Mouse (Mus musculus): Measurements from ENCODE around the gene Pgr15l.

Pgr15l gene

DNA sequence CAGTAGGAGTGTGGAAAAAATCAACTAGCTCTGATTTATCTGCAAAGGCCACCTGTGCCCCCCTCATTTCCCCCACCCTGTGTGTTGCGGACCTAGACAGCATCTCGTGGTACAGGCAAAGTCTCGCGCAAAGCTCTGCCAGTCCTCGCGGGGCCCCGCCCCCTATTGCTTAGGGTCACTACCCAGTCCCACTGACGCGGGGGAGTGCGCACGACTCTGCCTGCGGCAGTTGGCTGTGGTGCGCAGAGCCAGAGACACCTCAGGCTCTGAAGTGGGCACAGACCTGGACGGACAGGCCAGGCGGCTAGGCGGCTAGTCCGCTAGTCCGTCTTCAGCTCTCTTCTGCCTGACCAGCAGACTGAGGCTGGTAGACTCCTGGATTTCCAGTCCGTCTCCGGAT, at the start of gene Pgr15l:
Gene Pgr15l (plus strand): TSS at position 228 of the 400 bp plus-strand sequence.
- no peak for DNase-seq (ENCODE audit: low read depth in 2 of 2, low spot score in 2 of 2)

DNA sequence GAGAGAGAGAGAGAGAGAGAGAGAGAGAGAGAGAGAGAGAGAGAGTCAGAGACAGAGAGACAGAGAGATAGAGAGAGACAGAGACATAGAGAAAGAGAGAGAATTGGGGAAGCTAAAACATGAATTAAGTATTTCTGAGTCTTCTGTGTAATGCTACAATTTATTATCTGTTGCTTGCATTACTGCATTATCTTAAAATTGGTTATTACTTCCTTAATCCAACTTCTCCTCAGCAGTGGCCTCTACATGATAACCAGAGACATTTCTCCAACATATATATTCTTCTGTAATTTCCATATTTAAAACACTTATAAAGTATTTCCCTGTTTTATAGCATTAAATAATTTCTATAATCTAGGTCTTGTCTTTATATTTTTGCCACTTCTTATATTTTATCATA, 44.9 kb upstream of the Pgr15l start:
- no peak for DNase-seq (ENCODE audit: low read depth in 2 of 2, low spot score in 2 of 2)

DNA sequence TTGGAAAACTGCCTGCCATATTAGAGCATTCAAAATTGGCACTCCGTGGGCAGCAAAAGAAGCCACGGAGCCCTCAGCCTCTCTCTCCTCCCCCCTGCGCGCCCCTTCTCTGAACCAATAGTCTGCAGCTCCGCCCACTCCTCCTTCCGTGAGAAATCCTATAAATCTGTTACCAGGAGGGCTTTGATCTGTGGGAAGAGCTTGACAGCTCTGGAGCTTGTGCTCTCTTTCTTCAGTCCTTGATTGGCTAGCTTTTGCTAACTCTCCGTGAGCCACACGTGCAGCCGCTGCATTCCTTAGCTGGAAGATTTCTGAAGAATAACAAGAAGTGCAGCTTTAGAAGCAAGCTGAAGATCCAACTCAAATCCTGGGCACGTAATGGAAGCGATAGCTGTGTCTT, 2.6 kb upstream of the Pgr15l start:
- no peak for DNase-seq (ENCODE audit: low read depth in 2 of 2, low spot score in 2 of 2)

Data from CD8-positive naive resting alpha-beta T cell, adult 2 months (primary cell).